Mouse (Mus musculus) WW6 (cell line): ENCODE measurements around the gene Fads6.

Source experiments
- DNase-seq: peaks from one replicate; pipeline ENCODE4 v3.0.0-alpha.2; 2013; ENCODE audit warnings: low read depth, low spot score

Gene Fads6

DNA sequence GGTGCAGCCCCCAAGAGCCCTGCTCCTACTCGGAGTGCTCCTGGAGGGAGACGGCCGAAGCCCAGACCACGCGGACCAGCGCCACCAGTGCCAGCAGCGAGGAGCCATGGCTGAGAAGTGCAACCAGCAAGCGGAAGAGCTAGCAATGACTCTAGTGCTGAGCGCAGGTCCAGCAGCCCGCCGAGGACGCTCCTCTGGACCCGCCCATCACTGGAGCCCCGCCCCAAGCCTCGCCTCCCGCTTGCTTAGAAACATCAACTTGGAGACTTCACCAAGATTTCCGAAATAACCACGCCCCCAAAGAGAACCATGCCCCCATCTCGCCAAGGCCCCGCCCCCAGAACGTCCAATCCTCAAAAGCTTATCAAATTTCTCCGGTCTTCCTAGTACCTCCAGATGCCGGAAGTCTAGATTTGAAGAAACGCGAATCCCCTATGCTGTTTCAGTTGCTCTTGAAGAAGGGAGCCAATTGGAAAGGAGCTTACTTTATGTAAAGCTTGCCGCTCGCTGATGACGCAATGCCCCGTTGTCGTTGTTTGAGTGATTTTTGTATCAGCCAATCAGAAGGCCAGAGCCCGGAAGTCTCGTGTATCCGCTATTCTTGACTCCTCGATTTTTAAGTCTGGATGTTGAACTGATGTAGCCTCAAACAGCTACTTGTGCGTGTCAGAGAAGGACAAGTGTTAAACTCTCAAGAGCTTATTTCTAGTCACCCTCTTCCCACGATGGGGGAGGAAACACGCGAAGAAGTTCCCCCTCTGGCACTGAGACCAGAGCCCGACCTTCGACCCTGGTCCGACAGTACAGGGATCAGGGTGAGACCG lies 20.5 kb downstream of the Fads6 start, which contains the start of gene Fdxr:
TSS of gene Fdxr (minus strand) at position 271 of the 824 bp plus-strand sequence.
- DNase-seq: peak; percentile 99

GRCm38 (mm10) chr11:115275954-115276353 lies 21.5 kb downstream of the Fads6 start:
- DNase-seq: no peak

DNA sequence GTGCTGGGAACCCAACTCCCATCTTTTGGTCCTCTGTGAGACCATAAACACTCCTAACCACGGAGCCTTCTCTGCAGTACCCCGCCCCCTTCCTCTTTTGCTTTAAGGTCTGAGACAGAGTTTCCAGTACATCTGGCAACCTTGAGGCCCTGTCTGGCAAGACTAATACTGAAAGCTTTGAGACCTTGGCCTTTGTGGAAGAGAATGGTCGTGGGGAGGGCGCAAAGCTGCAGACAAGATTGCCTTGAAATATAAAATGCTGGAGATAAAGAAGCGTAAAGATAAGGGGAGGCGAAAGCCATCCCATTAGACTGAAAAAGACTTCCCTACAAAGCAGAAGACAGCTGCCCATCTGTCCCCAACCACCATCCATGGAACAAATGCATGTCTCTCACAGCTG lies 22.0 kb downstream of the Fads6 start:
- no peak for DNase-seq

GRCm38 (mm10) chr11:115274771-115275170 lies 22.7 kb downstream of the Fads6 start:
- DNase-seq: no peak

DNA sequence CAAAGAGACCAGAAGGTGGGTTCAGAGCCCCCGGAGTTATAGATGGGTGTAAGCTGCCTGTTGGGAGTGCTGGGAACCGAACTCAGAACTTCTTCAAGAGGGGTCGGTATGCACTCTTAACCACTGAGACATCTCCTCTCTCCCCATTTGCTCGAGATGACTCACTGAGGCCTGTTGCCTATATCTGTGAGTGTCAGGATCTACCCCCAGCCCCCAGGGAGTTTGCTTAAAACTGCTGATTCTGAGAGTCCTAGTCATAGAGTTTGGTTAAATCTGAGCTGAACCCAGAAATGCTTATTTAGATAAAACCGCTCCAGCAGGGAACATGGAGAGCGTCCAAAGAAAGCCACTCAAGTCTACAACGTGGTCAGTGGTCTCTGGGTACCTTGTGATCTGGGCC lies 23.3 kb downstream of the Fads6 start:
- no peak for DNase-seq

DNA sequence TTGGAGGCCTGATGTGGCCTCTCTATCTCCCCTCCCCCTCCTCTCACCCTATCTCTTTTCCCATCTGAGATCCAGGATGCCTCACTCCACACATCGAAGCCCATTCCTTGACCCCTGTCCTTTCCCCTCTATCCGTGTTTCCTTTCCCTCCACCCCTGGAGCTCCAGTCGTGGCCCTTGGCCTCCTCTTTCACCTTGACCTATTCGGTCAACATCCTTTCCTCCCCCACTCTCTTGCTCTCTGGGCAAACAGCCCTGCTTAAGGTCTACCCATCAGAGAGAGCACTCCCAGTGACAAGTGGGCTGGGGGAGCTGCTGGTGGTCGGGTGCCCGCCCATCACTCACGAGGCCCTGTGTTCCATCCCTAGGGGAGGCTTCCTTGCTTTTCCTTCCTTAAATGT lies 23.7 kb downstream of the Fads6 start:
- DNase-seq: no peak

GRCm38 (mm10) chr11:115272894-115273498 lies 24.5 kb downstream of the Fads6 start:
- DNase-seq: no peak

- DNase-seq: no peak
Measured at GRCm38 (mm10) chr11:115271481-115271880, 26.0 kb downstream of the Fads6 start.

DNA sequence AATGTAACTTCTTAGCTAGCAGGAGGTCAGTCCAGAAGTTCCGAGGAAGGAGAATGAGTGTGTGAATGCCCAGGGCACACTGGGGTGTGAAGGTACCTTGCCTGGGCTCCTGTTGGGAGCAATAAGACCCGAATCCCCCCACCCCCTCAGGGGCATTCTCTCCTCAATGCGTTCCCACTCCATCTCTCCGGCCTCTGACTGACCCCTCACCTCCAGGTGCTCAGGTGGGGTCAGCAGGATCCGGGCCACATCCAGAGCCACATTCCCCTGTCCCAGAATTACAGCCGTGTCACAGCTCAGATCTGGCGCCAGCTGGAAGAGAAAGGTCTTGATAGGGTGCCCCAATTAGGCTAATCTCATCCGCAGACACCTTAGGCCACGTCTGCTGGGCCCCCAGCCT lies 26.4 kb downstream of the Fads6 start:
- no peak for DNase-seq

DNA sequence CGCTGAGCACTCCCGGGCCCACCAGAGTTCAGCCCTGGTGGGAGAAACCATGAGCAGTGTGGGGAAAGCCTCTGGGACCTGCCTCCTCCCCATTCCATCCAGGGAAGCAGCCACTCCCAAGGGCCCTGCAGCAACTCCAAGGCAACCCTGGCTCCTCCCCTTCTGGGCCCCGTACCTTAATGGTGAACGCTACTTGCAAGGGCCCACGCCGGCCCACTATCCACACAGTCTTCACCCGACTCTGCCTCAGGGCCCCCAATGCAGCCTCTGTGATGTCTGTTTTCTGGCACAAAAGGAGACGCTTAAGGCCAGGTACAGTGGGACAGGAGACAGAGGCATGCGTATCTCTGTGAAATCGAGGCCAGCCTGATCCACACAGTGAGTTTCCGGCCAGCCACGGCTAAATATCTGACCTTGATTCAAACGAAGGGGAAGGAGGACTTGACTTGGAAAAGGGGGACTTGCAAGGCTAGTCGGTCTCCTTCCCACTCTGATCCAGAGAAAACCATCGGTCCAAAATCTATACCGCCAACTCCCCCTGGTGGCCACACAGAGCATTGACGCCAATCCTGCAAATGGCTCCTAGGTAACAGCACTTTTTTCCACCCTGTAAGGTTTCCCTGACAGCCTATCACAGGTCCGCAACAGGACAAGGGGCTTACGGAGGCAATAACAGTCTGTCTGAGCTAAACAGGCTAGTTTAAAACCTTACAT lies 27.2 kb downstream of the Fads6 start:
- DNase-seq: no peak

DNA sequence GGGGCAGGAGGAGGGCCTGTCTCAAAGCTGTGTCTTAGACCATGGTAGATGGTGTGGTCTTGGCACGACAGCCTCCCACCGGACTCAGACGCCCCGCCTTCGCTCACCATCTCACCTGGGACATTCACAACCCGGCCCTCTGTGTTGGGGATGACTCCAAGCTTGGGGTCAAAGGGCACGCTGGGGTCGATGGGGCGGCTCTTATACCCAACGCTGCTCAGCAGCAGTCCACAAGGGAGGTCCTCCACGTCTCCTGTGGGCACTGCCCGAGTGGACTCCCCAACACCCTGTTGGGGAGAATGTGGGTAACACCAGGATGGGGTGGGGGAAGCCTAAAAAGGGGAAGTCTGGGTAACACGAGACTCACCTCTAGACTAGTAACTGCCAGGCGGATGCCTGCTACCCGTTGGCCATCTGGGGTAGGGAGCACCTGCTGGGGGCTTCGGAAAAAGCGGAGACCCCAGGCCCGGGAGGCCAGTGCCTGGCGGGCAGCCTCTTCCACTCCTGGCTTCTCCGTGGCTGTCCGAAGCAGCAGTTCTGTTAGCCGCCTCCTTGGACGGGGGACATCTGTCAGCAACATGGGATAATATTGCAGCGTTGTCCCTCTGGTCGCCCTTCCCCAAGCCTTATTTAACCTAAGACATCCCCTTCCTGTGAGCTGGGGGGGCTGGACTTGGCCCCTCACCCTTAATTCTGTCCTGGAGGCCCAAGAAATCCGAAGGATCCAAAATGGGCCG lies 28.0 kb downstream of the Fads6 start:
- no peak for DNase-seq

DNA sequence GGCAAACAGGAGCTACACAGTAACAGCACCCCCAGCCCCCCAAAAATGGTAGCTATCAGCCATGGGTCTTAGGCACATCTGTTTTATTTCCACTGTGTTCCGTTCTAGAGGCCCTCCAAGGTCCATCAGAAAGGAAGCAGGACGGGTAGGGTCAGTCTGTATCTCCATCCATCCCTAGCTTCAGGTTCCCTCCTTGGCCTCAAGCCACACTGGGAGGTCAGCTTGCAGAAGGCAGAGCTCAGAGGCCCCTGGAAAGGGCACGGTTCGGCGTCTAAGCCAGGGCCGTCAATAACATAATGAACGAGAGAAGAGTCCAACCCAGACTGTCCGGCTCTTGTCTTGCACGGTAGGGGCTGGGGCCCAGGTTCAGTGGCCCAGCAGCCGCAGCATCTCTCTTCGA lies 29.5 kb downstream of the Fads6 start:
- no peak for DNase-seq

DNA sequence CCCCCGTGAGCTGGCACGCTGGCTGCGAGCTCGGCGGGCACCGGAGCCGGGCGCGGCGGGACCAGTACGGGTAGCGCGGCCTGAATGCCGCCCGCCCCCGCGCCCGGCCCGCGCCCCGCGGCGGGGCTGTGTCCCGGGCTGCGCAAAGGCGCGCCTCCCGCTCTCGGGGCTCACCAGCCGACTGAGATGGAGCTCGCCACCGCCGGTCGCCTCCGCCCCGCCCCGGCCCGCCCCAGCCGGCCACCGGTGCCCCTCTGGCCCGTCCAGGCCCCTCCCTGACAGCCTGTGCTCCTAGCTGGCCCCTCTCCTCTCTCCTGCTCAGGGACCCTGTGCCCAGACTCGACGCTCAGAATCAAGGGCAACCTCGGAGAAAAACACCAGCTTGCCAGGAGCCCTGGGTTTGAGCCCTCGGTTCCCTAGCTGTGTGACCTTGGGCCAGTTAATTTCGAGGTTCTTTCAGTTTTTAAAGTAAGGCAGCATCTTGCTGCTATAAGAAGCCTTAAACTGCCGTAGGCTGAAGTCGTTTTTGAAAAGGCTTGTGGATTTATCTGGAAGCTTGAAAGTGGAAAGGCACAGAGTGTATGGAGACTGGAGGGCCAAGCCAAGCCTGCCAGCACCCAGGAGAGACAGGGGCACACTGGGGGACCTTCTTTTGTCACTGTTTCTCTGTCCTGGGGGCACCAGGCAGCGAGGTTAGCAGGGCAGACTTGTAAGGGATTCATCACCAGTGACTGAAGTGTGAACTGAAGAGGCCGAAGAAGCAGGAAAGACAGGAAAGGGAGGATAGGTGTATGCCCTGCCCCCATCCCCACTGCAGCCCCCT lies 30.2 kb downstream of the Fads6 start, which contains the start of gene Grin2c:
TSS of gene Grin2c (minus strand) at position 183 of the 823 bp plus-strand sequence.
- no peak for DNase-seq

DNA sequence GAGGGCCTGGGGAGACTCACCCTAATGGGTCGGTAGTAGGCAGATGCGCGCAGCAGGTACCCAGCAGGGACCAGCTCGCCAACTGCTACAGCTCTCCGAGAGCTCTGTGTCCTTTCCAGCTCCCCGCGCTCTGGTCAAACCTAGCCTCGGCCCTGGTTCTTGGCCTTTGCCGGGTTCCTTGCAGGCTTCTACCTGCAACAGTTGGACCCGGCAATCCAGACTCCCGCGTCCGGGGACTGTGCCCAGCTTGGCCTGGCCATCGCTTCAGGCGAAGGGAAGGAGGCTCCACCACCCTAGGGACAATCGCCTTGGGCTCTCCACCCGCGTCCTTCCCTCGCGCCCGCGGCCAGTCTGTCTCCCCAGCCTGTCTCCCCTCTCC lies 31.1 kb downstream of the Fads6 start:
- DNase-seq: no peak

DNA sequence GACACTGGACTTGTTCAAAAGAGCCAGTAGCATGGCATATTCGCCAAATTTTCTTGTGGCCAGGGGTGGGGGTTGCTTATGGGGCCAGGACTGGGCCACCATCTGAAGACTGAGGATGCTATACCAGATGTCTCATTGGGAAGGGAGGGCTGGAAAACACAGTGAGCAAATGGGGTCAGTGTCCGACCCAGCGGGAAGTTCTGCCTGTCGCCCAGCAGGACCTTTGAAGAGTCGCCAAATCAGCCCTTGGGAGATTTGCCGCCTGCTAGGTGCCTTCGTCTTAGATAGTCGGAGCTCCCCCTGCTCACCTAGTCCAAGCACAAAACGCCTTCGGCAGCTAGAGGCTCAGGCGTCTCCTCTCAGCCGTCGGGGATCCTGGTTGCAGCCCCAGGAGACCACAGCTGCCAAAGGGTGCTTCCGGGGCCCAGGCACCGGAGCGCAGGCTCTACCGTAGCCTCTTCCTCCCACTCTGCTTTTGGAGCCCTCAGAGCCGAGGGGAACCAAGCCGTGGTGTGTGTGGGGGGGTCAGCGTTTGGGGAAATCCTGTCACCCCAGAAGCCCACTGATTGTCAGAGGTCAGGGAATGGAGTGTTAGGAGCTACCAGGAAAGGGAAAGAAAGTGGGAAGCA lies 31.6 kb downstream of the Fads6 start:
- no peak for DNase-seq

DNA sequence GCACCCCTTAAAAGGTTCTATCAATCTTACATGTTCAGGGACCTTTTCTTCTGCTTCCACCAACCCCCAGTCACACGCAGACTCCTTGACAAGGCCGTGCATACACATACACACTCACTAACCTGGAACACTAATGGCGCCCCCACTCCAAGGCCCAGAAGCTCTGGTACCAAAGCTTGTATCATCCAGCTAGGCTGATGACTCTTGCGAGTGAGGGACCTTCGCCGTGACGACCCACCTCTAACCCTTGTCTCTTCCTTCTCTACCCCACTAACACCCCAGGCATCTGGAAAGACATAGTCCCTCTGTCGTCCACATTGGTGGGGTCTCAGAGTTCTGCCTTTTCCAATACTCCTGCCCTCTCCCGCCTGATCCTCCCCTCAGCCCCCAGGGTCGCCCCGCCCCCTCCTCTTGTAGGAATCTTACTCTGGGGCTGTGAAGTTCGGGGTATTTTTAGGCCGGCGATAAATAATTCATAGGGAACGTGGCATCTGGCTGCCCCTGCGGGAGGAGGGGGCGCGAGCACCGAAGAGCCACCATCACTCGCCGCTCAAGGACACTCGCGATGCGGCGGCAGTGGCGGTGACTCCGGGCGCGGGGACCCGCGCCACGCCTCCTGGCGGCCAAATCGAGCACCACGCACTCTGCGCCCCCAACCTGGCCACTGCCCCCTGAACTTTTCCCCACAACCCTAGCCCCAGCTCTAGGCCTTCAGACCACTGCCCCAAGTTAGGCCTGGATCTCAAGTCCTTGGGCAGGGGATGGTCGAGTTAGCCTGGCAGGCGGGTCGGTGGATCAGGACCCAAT lies 32.4 kb downstream of the Fads6 start:
- DNase-seq: no peak

DNA sequence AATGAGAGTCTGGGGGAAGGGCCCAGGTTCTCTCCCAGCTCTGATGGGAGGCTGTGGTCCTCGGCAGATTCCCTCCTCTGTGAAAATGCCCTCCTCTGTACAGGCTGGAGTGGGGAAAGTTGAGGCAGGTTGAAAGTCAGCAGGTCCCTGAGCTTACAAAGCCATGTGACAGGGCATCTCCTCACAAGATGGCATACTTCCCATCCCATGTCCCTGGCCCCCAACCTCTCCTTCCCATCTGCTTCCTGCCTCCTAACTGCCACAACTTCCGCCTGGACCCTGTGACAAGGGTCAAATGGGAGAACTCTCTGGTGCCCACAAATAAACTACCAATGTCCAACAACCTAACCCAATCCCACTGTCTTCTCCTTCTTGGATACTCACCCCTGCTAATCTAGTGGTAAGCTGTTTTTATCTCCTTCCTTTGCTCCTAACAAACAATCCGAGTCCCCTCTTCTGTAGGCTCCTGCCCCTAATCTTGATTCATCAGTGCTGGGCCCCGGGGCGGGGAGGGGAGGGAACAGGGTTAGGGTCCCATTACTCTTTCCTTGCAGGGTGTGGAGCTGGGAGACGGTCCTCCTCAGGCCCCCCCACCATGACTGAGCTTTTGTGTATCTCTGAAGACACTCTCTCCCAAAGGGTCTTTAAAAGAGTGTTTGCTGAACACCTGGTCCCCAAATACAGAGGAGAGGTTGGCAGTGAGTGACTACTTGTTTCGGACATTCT lies 33.2 kb downstream of the Fads6 start:
- no peak for DNase-seq

- DNase-seq: no peak
Measured at GRCm38 (mm10) chr11:115262954-115263353, 34.5 kb downstream of the Fads6 start.

- no peak for DNase-seq
Measured at GRCm38 (mm10) chr11:115259134-115259533, 38.3 kb downstream of the Fads6 start.
